Mouse (Mus musculus): ENCODE results near the gene Gm43720.

The Gm43720 gene

GRCm38 (mm10) chr5:138279585-138280424, at the start of gene Gm43720, which contains the start of the genes Gpc2 and Stag3:
TSS of gene Gm43720 (minus strand) at chr5:138279958.
TSS of gene Gpc2 (minus strand) at chr5:138280005.
TSS of gene Stag3 (plus strand) at chr5:138280240.
- DNase-seq (ENCODE audit: low spot score in 2 of 2) = peak; percentile 95 to 96

DNA sequence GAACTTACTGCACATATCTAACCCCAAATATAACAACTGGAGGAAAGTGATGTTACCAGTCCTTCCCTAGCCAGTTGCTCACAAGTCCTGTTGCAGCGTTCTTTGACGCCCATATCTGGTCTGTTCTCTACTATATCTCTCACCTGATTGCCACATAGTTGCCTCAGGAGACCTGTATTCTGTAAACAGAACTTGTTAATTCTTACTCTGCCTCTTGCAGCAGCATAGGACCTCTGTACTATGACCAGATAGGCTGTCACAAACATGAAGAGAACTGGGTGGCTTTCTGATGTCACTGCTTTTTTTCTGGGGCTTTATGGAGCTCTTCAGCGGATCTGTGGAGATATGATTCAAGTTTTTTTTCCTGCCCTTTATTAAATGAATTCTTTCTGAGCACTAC, 33.0 kb upstream of the Gm43720 start:
- no peak for DNase-seq (ENCODE audit: low spot score in 2 of 2)

DNA sequence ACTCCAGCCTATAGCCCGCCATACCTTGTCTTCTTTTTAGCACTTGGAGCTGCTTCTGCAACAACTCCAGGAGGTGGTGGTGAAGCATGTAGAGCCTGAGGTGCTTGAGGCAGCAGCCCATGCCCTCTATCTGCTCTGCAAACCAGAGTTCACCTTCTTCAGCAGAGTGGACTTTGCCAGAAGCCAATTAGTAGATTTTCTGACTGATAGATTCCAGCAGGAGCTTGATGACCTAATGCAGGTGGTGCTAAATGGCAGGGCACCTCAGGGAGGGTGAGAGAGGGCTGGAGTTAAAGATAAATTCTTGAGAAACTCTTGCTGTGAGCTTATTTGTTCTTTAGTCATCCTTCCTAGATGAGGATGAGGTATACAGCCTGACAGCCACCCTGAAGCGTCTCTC, 19.9 kb upstream of the Gm43720 start:
- DNase-seq (ENCODE audit: low spot score in 2 of 2) = no peak

DNA sequence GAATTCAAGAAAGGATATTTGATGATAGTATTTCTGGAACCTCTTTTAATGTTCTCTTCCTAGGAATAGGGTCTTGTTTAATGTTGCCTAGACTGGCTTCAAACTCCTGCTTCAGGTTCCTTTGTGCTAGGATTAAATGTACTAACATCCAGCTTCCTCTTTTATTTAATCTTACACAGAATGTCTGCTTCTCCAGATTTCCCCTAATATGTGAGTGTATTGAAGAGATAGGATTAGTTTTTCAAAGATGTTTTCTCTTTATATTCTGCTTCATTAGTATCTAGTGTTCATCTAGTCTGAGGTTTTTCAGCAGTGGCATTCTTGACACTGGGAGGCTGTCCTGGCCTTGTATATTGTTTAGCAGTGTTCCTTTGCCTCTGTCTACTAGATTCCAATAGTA, 14.4 kb upstream of the Gm43720 start:
- DNase-seq (ENCODE audit: low spot score in 2 of 2) = no peak

GRCm38 (mm10) chr5:138291638-138292037, 11.9 kb upstream of the Gm43720 start:
- no peak for DNase-seq (ENCODE audit: low spot score in 2 of 2)

DNA sequence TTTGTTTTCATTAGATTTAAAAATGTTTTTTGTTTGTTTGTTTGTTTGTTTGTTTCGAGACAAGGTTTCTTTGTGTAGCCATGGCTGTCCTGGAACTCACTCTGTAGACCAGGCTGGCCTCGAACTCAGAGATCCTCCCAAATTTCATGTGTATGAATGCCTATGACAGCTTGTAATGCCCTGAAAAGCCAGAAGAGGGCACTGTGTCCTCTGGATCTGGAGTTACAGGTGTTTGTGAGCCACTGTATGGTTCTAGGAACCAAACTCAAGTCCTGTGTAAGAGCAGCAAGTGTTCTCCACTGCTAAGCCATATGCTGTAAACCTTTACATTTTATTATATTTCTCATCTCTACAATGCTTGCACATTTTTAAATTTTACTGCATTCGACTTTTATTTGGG, 8.1 kb upstream of the Gm43720 start:
- DNase-seq (ENCODE audit: low spot score in 2 of 2) = no peak

DNA sequence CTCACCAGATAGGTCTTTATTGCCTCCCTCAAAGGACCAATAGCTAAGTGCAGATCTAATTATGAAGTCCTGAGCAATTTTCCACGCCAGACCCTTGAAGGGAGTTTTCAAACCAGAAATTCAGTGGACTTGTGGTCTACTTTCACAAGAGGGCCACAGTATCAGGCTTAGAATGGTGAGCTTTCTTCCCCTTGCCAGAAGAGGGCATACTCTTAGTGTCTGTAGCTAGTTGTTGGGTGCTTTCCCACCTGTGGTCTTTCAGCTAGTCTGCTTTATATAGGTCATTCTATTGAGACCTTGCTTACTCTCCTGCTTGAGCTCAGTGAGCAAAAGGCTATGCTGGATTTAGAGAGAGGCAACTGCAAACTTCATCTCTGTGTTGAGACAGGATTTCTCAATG, 3.8 kb upstream of the Gm43720 start:
- no peak for DNase-seq (ENCODE audit: low spot score in 2 of 2)

DNA sequence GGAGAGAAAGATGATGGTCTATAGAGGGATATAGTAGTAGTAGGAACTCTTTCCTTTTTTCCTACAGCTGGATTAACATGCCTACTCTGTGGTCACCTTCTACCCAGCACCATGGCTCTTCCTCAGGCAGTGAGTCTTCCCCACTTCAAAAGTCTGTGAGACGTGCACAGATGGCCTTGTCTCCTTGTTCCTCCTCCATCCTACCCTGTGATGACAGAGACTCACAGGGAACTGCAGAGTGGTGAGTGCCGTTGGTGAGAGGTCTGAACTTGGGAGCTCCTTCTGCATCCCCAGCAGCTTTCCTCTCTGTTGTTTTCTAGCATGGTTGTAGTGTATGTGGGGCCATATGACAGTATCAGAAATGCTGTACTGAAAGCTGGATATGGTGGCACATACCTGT, 2.0 kb upstream of the Gm43720 start:
- DNase-seq (ENCODE audit: low spot score in 2 of 2) = no peak

DNA sequence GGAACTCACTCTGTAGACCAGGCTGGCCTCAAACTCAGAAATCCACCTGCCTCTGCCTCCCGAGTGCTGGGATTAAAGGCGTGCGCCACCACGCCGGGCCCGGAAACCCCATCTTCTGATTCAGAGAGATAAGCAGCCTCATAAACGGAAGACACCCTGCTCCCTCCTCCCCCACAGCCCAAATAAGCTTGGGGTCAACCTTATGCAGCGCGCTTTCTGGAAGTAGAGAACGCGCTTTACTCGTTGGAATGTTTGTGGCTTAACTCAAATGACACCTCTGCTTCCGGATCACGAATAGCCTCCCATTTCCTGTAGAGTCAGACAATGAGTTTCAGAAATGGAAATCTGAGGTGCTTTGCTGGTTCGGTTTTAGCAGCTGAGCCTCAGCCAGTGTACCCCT, 1.1 kb upstream of the Gm43720 start:
- DNase-seq (ENCODE audit: low spot score in 2 of 2) = no peak

GRCm38 (mm10) chr5:138280425-138280768, 639 bp upstream of the Gm43720 start:
- DNase-seq (ENCODE audit: low spot score in 2 of 2) = no peak

GRCm38 (mm10) chr5:138277994-138278393, 1.8 kb downstream of the Gm43720 start:
- DNase-seq (ENCODE audit: low spot score in 2 of 2) = peak in 1 of 2 experiments; percentile 23

GRCm38 (mm10) chr5:138275216-138276050, 4.3 kb downstream of the Gm43720 start:
- DNase-seq (ENCODE audit: low spot score in 2 of 2) = no peak

- DNase-seq (ENCODE audit: low spot score in 2 of 2) = no peak
These were observed 5.6 kb downstream of the Gm43720 start for GRCm38 (mm10) chr5:138274186-138274585.

DNA sequence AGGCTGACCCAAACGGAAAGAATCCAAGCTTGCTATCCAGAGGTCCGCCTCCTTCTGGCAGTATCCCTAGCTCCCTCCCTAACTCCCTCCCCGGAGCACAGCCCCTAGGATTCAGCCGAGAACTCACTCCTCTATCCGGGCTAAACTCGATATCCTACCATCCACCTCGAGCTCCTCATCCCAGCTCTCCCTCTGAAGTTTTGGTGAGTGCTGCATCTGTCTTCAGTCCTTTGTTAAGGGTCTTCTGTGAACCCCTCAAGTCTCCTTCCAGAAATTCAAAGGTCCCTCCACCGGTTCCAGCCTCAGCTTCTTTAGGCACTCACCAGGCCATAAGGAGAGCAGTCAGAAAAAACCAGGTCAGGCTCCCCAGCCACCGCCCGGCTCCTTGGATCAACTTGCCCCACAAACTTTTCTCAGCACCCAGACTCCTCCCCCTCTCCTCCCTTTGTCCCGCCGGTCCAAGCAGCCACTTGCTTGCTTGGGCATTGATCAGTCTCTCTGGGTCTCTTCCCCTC, 7.3 kb downstream of the Gm43720 start, which contains the start of gene Gal3st4:
Gene Gal3st4, minus strand, starts transcription at position 432 of the 515 bp plus-strand sequence.
- no peak for DNase-seq (ENCODE audit: low spot score in 2 of 2)

- DNase-seq (ENCODE audit: low spot score in 2 of 2) = no peak
These were observed 8.5 kb downstream of the Gm43720 start for GRCm38 (mm10) chr5:138271232-138271631.

GRCm38 (mm10) chr5:138268980-138269379, 10.8 kb downstream of the Gm43720 start:
- no peak for DNase-seq (ENCODE audit: low spot score in 2 of 2)

GRCm38 (mm10) chr5:138267114-138267513, 12.6 kb downstream of the Gm43720 start:
- DNase-seq (ENCODE audit: low spot score in 2 of 2) = no peak

DNA sequence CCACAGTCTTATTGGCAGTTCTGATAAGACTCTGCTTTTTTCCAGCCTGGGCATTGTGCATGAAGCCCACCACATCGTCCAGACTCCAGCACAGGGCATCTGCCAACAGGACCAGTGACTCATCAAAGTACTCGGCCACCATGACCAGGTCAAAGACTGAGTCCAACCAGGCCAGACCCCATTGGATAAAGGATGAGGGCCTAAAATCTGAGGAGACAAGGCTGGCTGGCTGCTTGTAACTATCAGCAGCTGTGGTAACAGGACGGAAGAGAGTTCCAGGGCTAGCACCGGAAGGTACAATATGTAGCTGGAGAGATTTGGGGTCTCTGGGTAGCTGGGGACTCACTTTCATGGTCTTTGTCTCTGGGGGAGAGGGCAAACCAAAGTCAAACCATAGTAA, 14.0 kb downstream of the Gm43720 start:
- DNase-seq (ENCODE audit: low spot score in 2 of 2) = no peak

GRCm38 (mm10) chr5:138264207-138264578, 15.6 kb downstream of the Gm43720 start:
- DNase-seq (ENCODE audit: low spot score in 2 of 2) = no peak

DNA sequence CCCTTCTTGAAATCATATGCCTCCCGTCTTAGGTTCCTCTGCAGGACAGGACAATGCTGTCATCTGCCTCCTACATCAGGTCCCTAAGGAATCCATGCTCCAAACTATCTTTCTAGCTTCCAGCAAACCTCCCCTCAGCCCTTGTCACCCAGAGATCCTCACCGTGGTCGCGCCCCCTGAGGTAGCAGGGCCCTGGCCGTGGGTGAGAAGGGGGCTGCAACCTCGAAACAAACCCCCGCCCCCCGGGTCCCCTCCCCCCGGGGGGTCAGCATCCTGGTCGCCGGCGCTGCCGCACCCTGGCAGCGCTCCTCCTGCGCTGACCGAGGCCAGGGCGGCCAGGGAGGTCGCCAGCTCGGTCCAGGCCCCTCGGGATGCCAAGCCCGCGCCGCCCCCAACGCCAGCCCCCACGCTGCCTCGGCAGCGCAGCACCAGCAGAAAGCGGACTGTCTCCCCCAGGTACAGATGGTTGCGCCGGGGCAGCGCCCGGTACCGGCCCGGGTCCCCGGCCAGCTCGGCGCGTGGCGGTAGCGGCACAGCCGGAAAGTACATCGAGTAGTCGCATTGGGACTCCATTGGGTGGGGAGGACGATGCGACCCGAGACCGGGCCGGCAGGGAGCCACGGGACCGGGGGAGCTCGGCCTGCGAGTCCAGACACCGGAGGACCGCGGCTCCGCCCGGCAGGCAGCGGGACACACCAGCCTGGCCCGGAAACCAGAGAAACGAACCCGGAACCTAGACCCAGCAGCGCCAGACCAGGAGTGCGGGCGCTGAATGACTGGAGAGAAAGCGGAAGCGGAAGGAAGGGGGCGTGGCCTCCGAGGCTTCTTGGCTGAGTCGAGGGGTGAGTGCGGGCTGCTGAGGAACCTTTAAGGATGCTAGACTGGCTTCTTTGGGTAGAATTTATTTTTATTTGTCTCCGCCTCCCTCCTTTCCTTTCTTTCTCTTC, 16.2 kb downstream of the Gm43720 start, which contains the start of gene BC037034:
Gene BC037034, minus strand, starts transcription at position 774 of the 947 bp plus-strand sequence.
- DNase-seq (ENCODE audit: low spot score in 2 of 2) = peak; percentile 96

GRCm38 (mm10) chr5:138262582-138263240, 17.0 kb downstream of the Gm43720 start:
- no peak for DNase-seq (ENCODE audit: low spot score in 2 of 2)

Measured in right cerebral cortex, postnatal 10 days (tissue).